Mouse (Mus musculus): Measurements from ENCODE around the gene Fbxw8.

Gene Fbxw8

GRCm38 (mm10) chr5:118156976-118157375, 1.7 kb upstream of the Fbxw8 start:
- no peak for DNase-seq (ENCODE audit: low read depth in 2 of 2, low spot score in 2 of 2)

- DNase-seq (ENCODE audit: low read depth in 2 of 2, low spot score in 2 of 2): no peak
Measured at GRCm38 (mm10) chr5:118155565-118155947, 292 bp upstream of the Fbxw8 start.

- DNase-seq (ENCODE audit: low read depth in 2 of 2, low spot score in 2 of 2): no peak
Measured at GRCm38 (mm10) chr5:118149711-118150110, 5.6 kb downstream of the Fbxw8 start.

GRCm38 (mm10) chr5:118147264-118147663, 8.0 kb downstream of the Fbxw8 start:
- DNase-seq (ENCODE audit: low read depth in 2 of 2, low spot score in 2 of 2): no peak

- DNase-seq (ENCODE audit: low read depth in 2 of 2, low spot score in 2 of 2): no peak
Measured at GRCm38 (mm10) chr5:118145999-118146679, 9.1 kb downstream of the Fbxw8 start.

GRCm38 (mm10) chr5:118145458-118145857, 9.8 kb downstream of the Fbxw8 start:
- DNase-seq (ENCODE audit: low read depth in 2 of 2, low spot score in 2 of 2): no peak

GRCm38 (mm10) chr5:118144770-118145169, 10.5 kb downstream of the Fbxw8 start:
- DNase-seq (ENCODE audit: low read depth in 2 of 2, low spot score in 2 of 2): no peak

- no peak for DNase-seq (ENCODE audit: low read depth in 2 of 2, low spot score in 2 of 2)
Measured at GRCm38 (mm10) chr5:118144327-118144726, 10.9 kb downstream of the Fbxw8 start.

- DNase-seq (ENCODE audit: low read depth in 2 of 2, low spot score in 2 of 2): no peak
Measured at GRCm38 (mm10) chr5:118143211-118144026, 11.8 kb downstream of the Fbxw8 start.

- no peak for DNase-seq (ENCODE audit: low read depth in 2 of 2, low spot score in 2 of 2)
Measured at GRCm38 (mm10) chr5:118142471-118142870, 12.8 kb downstream of the Fbxw8 start.

- DNase-seq (ENCODE audit: low read depth in 2 of 2, low spot score in 2 of 2): no peak
Measured at GRCm38 (mm10) chr5:118139630-118140029, 15.6 kb downstream of the Fbxw8 start.

GRCm38 (mm10) chr5:118136391-118136790, 18.9 kb downstream of the Fbxw8 start:
- no peak for DNase-seq (ENCODE audit: low read depth in 2 of 2, low spot score in 2 of 2)

GRCm38 (mm10) chr5:118128651-118129050, 26.6 kb downstream of the Fbxw8 start:
- no peak for DNase-seq (ENCODE audit: low read depth in 2 of 2, low spot score in 2 of 2)

GRCm38 (mm10) chr5:118128208-118128607, 27.1 kb downstream of the Fbxw8 start:
- no peak for DNase-seq (ENCODE audit: low read depth in 2 of 2, low spot score in 2 of 2)

GRCm38 (mm10) chr5:118126671-118127070, 28.6 kb downstream of the Fbxw8 start:
- DNase-seq (ENCODE audit: low read depth in 2 of 2, low spot score in 2 of 2): no peak

- no peak for DNase-seq (ENCODE audit: low read depth in 2 of 2, low spot score in 2 of 2)
Measured at GRCm38 (mm10) chr5:118123096-118123495, 32.2 kb downstream of the Fbxw8 start.

- DNase-seq (ENCODE audit: low read depth in 2 of 2, low spot score in 2 of 2): no peak
Measured at GRCm38 (mm10) chr5:118121928-118122327, 33.3 kb downstream of the Fbxw8 start.

GRCm38 (mm10) chr5:118120670-118121069, 34.6 kb downstream of the Fbxw8 start:
- DNase-seq (ENCODE audit: low read depth in 2 of 2, low spot score in 2 of 2): no peak

GRCm38 (mm10) chr5:118118922-118119321, 36.3 kb downstream of the Fbxw8 start:
- no peak for DNase-seq (ENCODE audit: low read depth in 2 of 2, low spot score in 2 of 2)

- no peak for DNase-seq (ENCODE audit: low read depth in 2 of 2, low spot score in 2 of 2)
Measured at GRCm38 (mm10) chr5:118118351-118118750, 36.9 kb downstream of the Fbxw8 start.

- no peak for DNase-seq (ENCODE audit: low read depth in 2 of 2, low spot score in 2 of 2)
Measured at GRCm38 (mm10) chr5:118113617-118114016, 41.6 kb downstream of the Fbxw8 start.

- DNase-seq (ENCODE audit: low read depth in 2 of 2, low spot score in 2 of 2): no peak
Measured at GRCm38 (mm10) chr5:118113043-118113442, 42.2 kb downstream of the Fbxw8 start.
